Mouse (Mus musculus): ENCODE results near the gene Cytl1. TPM values are rescaled to one million over a fixed set of nuclear protein-coding genes. Genes with fewer than 3 reads are reported as not detected.

Gene Cytl1
- polyA plus RNA-seq, 1 experiment from 2014 or later, result 4.4 TPM

GRCm38 (mm10) chr5:37770870-37771269 lies 35.6 kb downstream of the Cytl1 start:
- WGBS, result 44% methylated on average over 6 of the region's 6 CpGs
- no peak overlapping the region for H3K27ac ChIP-seq
- no peaks in the 10 kb centered on the region for H3K36me3 ChIP-seq
- H3K9ac ChIP-seq, result no peak overlapping the region
- no peak overlapping the region for H3K4me2 ChIP-seq (replicated peaks)
- H3K9me3 ChIP-seq, result no peaks in the 10 kb centered on the region; the same call in 1 of the 2 replicates
- H3K27me3 ChIP-seq, result peaks cover 4% of the 10 kb centered on the region; the same call in 1 of the 2 replicates
- no peak for ATAC-seq (ENCODE audit: insufficient number of reproducible peaks, insufficient read depth, low FRiP score, low TSS enrichment)
- peaks cover 27% of the 10 kb centered on the region; the same call in 1 of the 2 replicates for H3K4me1 ChIP-seq
- no peak overlapping the region for H3K4me3 ChIP-seq

GRCm38 (mm10) chr5:37774011-37774410 lies 38.7 kb downstream of the Cytl1 start:
- H3K36me3 ChIP-seq, result no peaks in the 10 kb centered on the region
- H3K27me3 ChIP-seq, result peaks cover 2% of the 10 kb centered on the region; the same call in 1 of the 2 replicates
- no peak overlapping the region for H3K9ac ChIP-seq
- H3K4me2 ChIP-seq (replicated peaks), result no peak overlapping the region
- whole genome bisulfite sequencing, result 53% methylated on average over 4 of the region's 4 CpGs
- no peak overlapping the region for H3K4me3 ChIP-seq
- no peak overlapping the region for H3K27ac ChIP-seq
- H3K4me1 ChIP-seq, result peaks cover 16% of the 10 kb centered on the region; the same call in 1 of the 2 replicates
- no peaks in the 10 kb centered on the region; the same call in 1 of the 2 replicates for H3K9me3 ChIP-seq
- ATAC-seq (ENCODE audit: insufficient number of reproducible peaks, insufficient read depth, low FRiP score, low TSS enrichment), result no peak

- H3K27ac ChIP-seq, result no peak overlapping the region
- H3K4me2 ChIP-seq (replicated peaks), result no peak overlapping the region
- no peak for ATAC-seq (ENCODE audit: insufficient number of reproducible peaks, insufficient read depth, low FRiP score, low TSS enrichment)
- H3K36me3 ChIP-seq, result no peaks in the 10 kb centered on the region
- 42% methylated on average over 5 of the region's 5 CpGs for WGBS
- H3K27me3 ChIP-seq, result 0 out of 2 replicates have a peak, but pooled peaks cover 2% of the 10 kb centered on the region
- H3K4me1 ChIP-seq, result peaks cover 9% of the 10 kb centered on the region; the same call in 1 of the 2 replicates
- no peak overlapping the region for H3K4me3 ChIP-seq
- no peaks in the 10 kb centered on the region; the same call in 1 of the 2 replicates for H3K9me3 ChIP-seq
- no peak overlapping the region for H3K9ac ChIP-seq
Observed at GRCm38 (mm10) chr5:37775681-37776080, 40.4 kb downstream of the Cytl1 start.

- H3K4me1 ChIP-seq, result no peaks in the 10 kb centered on the region
- H3K36me3 ChIP-seq, result no peaks in the 10 kb centered on the region
- H3K27ac ChIP-seq, result no peak overlapping the region
- WGBS, result 50% methylated on average over 8 of the region's 8 CpGs
- H3K27me3 ChIP-seq, result 0 out of 2 replicates have a peak, but pooled peaks cover 2% of the 10 kb centered on the region
- no peak overlapping the region for H3K4me3 ChIP-seq
- H3K4me2 ChIP-seq (replicated peaks), result no peak overlapping the region
- H3K9me3 ChIP-seq, result no peaks in the 10 kb centered on the region
- no peak overlapping the region for H3K9ac ChIP-seq
- ATAC-seq (ENCODE audit: insufficient number of reproducible peaks, insufficient read depth, low FRiP score, low TSS enrichment), result no peak
Observed at GRCm38 (mm10) chr5:37783306-37783705, 48.0 kb downstream of the Cytl1 start.

GRCm38 (mm10) chr5:37784847-37785391 lies 49.6 kb downstream of the Cytl1 start:
- H3K4me1 ChIP-seq, result no peaks in the 10 kb centered on the region
- H3K4me2 ChIP-seq (replicated peaks), result no peak overlapping the region
- H3K27ac ChIP-seq, result no peak overlapping the region
- no peak for ATAC-seq (ENCODE audit: insufficient number of reproducible peaks, insufficient read depth, low FRiP score, low TSS enrichment)
- H3K36me3 ChIP-seq, result no peaks in the 10 kb centered on the region
- no peak overlapping the region for H3K4me3 ChIP-seq
- H3K27me3 ChIP-seq, result 0 out of 2 replicates have a peak, but pooled peaks cover 2% of the 10 kb centered on the region
- 61% methylated on average over 9 of the region's 9 CpGs for WGBS
- no peak overlapping the region for H3K9ac ChIP-seq
- H3K9me3 ChIP-seq, result no peaks in the 10 kb centered on the region

Other genes starting within 250 kb of the Cytl1 start
- 1.6 and 2.1 TPM in 2 replicates for gene Stk32b, start 18.3 kb upstream of the Cytl1 start, polyA plus RNA-seq (2016; fragmentation: Nextera tagmentation; extraction: Ambion mirVana)
- 394 and 406 TPM in 2 replicates for gene Msx1, start 89.1 kb downstream of the Cytl1 start, polyA plus RNA-seq (2016; fragmentation: Nextera tagmentation; extraction: Ambion mirVana)